Mouse (Mus musculus): ENCODE data around the gene Aup1. TPM values are rescaled to one million over a fixed set of nuclear protein-coding genes. Genes with fewer than 3 reads are reported as not detected.

Aup1 gene
- polyA plus RNA-seq, 1 experiment, result 276 TPM

DNA sequence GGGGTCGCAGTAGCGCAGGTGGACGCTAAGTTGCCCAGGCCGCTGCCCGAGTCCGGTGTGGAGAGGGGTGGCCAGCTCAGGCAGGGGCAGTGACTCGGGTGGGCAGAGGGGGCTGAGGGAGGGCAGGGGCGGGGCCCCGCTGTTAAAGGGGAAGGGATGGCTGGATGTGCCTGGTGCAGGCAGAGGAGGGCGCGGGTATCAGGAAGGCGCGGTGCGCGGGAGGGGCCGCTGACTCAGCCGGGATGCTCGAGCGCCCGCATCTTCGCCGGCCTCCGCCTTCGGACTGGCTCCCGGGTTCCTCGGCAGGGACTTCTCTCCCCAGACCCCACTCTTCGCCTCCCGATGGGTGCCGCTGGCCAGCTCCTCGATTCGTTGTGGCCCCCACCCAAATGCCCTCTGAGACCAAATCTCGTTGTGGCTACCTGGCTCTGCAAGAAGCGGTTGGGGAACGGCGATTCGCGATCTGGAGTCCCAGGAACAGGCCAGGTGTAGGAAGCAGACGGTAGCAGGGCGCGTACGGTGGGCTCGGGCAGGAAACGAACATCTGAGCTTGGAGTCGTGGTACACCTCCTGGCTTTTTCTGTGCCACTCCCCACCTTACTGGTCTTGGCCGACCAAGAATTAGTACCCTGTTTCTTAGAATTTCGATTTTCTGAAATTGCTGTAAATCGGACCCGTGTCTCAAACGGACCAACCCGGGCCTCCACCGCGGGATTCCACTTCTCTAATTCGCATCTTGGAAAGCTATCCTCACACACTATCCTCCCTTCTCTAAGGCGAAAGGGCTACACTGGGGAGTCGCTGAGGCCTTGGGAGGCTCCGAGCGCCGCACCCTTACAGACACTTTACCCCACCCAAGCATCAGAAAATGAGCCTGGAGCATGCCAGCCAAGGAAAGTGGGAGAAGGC, 16.2 kb downstream of the Aup1 start:
- H3K4me1 ChIP-seq (ENCODE audit: control insufficient read depth, insufficient read depth, low read length), result no peaks in the 10 kb centered on the region
- TF ChIP-seq POLR2A (IDR thresholded peaks at IDR 0.05; ENCODE audit: borderline replicate concordance, insufficient read depth, low read length) (no peak), CTCF (IDR thresholded peaks at IDR 0.05; ENCODE audit: borderline replicate concordance, insufficient read depth, low read depth, low read length) (no peak)
- H3K4me3 ChIP-seq (replicated peaks; ENCODE audit: insufficient read depth, low read depth, low read length), result no peak overlapping the region
- peaks cover 13% of the 10 kb centered on the region; the same call in 1 of the 2 replicates for H3K27me3 ChIP-seq (ENCODE audit: control insufficient read depth, insufficient read depth, low read length)
- 2% methylated on average over 53 of the region's 58 CpGs for WGBS
- H3K27ac ChIP-seq (ENCODE audit: insufficient read depth, low read length), result no peak overlapping the region
- peak; percentile 37 to 74 for DNase-seq

DNA sequence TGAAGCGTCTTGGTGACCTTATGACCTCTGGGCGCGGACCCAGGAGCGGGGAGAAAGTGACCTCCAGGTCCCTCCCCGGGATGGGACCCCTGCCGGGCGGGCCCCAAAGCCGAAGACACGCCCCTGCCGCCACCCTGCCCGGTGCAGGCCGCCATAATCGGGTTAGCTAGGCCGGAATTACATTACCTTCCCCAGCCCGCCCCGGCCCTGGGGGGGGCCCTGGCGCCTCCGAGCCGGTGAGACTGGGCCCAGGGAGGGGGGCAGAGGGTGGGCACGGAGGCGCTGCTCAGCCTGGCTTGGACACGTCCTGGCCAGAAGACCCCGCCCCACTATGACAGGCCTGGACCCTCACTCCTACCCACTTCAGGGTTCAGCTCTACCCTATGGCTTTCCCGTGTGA, 16.9 kb downstream of the Aup1 start:
- WGBS, result 1% methylated on average over 24 of the region's 24 CpGs
- DNase-seq, result no peak
- TF ChIP-seq POLR2A (IDR thresholded peaks at IDR 0.05; ENCODE audit: borderline replicate concordance, insufficient read depth, low read length) (no peak), CTCF (IDR thresholded peaks at IDR 0.05; ENCODE audit: borderline replicate concordance, insufficient read depth, low read depth, low read length) (no peak)
- Histone ChIP-seq H3K4me3 (replicated peaks; ENCODE audit: insufficient read depth, low read depth, low read length) (no peak overlapping the region), H3K27ac (ENCODE audit: insufficient read depth, low read length) (no peak overlapping the region), H3K27me3 (ENCODE audit: control insufficient read depth, insufficient read depth, low read length) (peaks cover 13% of the 10 kb centered on the region; the same call in 1 of the 2 replicates), H3K4me1 (ENCODE audit: control insufficient read depth, insufficient read depth, low read length) (no peaks in the 10 kb centered on the region)

DNA sequence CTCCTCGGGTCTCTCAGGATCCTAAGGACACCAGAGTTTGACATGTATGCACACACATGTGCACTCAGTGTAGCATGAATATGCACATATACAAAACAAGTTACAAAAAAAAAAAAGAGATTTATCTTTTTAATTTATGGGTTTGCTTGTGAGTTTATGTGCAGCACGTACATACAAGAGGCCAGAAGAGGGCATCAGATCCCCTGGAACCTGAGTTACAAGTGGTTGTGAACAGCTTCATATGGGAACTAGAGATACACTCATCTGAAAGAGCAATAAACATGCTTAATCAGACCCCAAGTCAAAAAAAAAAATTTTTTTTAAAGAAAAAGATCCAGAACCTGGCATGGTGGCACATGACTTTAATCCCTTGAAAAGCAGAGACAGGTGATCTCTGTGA, 20.7 kb downstream of the Aup1 start:
- peaks cover 7% of the 10 kb centered on the region; the same call in 1 of the 2 replicates for H3K27me3 ChIP-seq (ENCODE audit: control insufficient read depth, insufficient read depth, low read length)
- 19% methylated on average over 2 of the region's 2 CpGs for WGBS
- peaks cover 2% of the 10 kb centered on the region; the same call in 1 of the 2 replicates for H3K4me1 ChIP-seq (ENCODE audit: control insufficient read depth, insufficient read depth, low read length)
- TF ChIP-seq POLR2A (IDR thresholded peaks at IDR 0.05; ENCODE audit: borderline replicate concordance, insufficient read depth, low read length) (no peak), CTCF (IDR thresholded peaks at IDR 0.05; ENCODE audit: borderline replicate concordance, insufficient read depth, low read depth, low read length) (no peak)
- H3K4me3 ChIP-seq (replicated peaks; ENCODE audit: insufficient read depth, low read depth, low read length), result no peak overlapping the region
- DNase-seq, result no peak
- no peak overlapping the region for H3K27ac ChIP-seq (ENCODE audit: insufficient read depth, low read length)

DNA sequence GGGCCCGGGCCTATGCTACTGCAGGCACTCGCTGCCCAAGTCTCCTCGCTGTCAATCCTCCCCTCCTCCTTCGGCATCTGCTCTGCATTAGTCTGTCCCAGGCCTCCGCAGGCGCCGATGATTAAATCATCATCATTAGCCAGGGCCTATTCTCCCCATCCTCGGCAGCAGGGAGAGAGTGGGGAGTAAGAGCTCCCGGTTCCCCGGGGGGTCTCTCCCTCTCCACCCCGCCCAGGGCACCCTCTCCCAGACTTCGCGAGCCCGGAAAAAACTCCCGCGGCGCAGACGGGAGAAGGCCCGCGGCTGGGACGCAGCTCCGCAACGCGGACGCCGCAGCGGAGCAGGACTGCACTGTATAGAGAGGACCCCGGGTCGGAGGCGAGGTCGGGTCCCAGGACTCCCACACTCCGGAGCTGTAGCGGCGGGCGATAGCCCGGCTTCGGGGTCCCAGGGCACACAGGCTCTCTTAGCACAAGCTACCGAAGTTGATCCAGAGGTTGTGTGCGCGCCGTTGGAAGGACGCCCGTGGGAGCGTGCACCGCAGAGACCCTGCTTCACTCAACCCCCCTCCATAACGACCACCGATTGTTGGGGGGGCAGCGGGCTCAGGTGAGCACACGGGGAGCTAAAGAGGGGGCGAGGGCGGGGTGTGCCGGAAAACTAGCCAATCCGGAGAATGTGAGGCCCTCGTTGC, 23.5 kb downstream of the Aup1 start, which contains the start of gene Pcgf1:
TSS of gene Pcgf1 (plus strand) at position 240 of the 694 bp plus-strand sequence.
- WGBS, result under 1% methylated on average over 54 of the region's 54 CpGs
- DNase-seq, result peak in 1 of 2 experiments; percentile 67
- Histone ChIP-seq H3K27ac (ENCODE audit: insufficient read depth, low read length) (peak within 1 kb of the TSS; percentile 83), H3K27me3 (ENCODE audit: control insufficient read depth, insufficient read depth, low read length) (no peaks in the 10 kb centered on the region; the same call in 1 of the 2 replicates), H3K4me1 (ENCODE audit: control insufficient read depth, insufficient read depth, low read length) (peaks cover 7% of the 10 kb centered on the region; the same call in 1 of the 2 replicates), H3K4me3 (replicated peaks; ENCODE audit: insufficient read depth, low read depth, low read length) (peak within 1 kb of the TSS; percentile 85)
- TF ChIP-seq CTCF (IDR thresholded peaks at IDR 0.05; ENCODE audit: borderline replicate concordance, insufficient read depth, low read depth, low read length) (no peak), POLR2A (IDR thresholded peaks at IDR 0.05; ENCODE audit: borderline replicate concordance, insufficient read depth, low read length) (no peak)

DNA sequence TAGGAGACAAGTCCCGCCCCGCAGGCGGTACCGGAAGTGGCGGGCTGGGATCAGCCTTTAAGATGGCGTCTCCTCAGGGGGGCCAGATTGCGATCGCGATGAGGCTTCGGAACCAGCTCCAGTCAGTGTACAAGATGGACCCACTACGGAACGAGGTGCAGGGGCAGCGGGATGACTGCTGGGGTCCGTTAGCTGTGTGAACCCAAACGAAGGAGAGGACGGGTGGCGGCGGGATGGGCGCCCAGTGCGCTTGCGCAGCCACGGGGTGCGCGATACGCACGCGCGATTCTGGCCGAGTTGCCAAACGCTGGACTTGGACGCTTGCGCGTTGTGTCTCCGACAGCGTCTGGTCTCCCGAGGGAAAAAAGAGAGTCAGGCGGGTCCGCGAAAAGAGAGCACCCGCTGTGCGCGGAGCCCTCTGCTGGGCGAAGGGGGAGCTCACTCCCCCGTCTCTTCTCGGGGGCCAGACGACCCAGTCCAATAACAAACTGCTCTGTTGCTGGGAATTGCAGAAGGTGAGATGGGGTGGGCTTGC, 24.1 kb downstream of the Aup1 start:
- no peaks in the 10 kb centered on the region; the same call in 1 of the 2 replicates for H3K27me3 ChIP-seq (ENCODE audit: control insufficient read depth, insufficient read depth, low read length)
- peak overlapping the region; percentile 83 for H3K27ac ChIP-seq (ENCODE audit: insufficient read depth, low read length)
- WGBS, result under 1% methylated on average over 46 of the region's 46 CpGs
- H3K4me3 ChIP-seq (replicated peaks; ENCODE audit: insufficient read depth, low read depth, low read length), result peak overlapping the region; percentile 85
- TF ChIP-seq CTCF (IDR thresholded peaks at IDR 0.05; ENCODE audit: borderline replicate concordance, insufficient read depth, low read depth, low read length) (no peak), POLR2A (IDR thresholded peaks at IDR 0.05; ENCODE audit: borderline replicate concordance, insufficient read depth, low read length) (peak; percentile 64; the same call in 1 of the 2 replicates)
- H3K4me1 ChIP-seq (ENCODE audit: control insufficient read depth, insufficient read depth, low read length), result peaks cover 7% of the 10 kb centered on the region; the same call in 1 of the 2 replicates
- DNase-seq, result peak; percentile 98 to 100

DNA sequence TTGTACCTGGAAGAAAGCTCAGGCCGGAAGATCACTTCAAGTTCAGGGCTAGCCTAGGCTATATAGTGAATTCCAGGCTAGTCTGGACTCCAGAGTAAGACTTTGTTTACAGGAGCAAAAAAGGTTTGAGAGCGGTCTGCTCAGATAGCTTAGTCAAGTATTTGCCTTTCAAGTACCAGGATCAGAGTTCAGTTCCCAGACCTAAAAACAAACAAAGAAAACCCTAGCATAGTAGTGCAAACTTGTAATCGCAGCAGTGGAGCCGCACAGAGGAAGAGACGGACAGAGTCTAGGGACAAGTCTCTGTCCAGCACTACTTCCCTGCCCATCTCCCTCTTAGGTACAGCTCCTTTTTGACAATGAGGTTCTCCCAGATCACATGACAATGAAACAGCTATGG, 25.9 kb downstream of the Aup1 start:
- Histone ChIP-seq H3K4me3 (replicated peaks; ENCODE audit: insufficient read depth, low read depth, low read length) (no peak overlapping the region), H3K27ac (ENCODE audit: insufficient read depth, low read length) (no peak overlapping the region), H3K4me1 (ENCODE audit: control insufficient read depth, insufficient read depth, low read length) (peaks cover 7% of the 10 kb centered on the region; the same call in 1 of the 2 replicates), H3K27me3 (ENCODE audit: control insufficient read depth, insufficient read depth, low read length) (no peaks in the 10 kb centered on the region; the same call in 1 of the 2 replicates)
- TF ChIP-seq CTCF (IDR thresholded peaks at IDR 0.05; ENCODE audit: borderline replicate concordance, insufficient read depth, low read depth, low read length), result no peak
- no peak for TF ChIP-seq POLR2A (IDR thresholded peaks at IDR 0.05; ENCODE audit: borderline replicate concordance, insufficient read depth, low read length)
- DNase-seq, result no peak
- 92% methylated on average over 5 of the region's 5 CpGs for WGBS

DNA sequence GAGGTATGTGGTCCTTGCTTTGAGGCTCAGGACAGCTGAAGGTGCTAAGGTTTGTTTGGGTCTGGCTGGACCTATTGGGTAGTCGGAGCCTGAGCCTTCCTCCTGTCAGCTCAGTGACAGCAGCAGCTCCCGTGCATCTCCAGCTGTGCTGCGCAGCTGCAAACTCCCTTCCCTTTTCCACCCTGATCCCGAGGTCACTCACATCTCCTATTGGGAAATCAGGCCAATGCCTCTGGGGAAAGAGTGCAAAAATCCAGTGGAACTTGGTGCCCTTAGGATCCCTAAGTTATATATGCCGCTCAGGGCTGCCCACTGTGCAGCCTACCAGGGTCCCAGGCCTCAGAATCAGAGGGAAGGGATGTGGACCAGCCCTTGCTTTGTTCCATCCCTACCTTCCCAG, 29.2 kb downstream of the Aup1 start:
- 11% methylated on average over 5 of the region's 5 CpGs for WGBS
- no peak for TF ChIP-seq POLR2A (IDR thresholded peaks at IDR 0.05; ENCODE audit: borderline replicate concordance, insufficient read depth, low read length)
- TF ChIP-seq CTCF (IDR thresholded peaks at IDR 0.05; ENCODE audit: borderline replicate concordance, insufficient read depth, low read depth, low read length), result no peak
- Histone ChIP-seq H3K4me1 (ENCODE audit: control insufficient read depth, insufficient read depth, low read length) (peaks cover 7% of the 10 kb centered on the region; the same call in 1 of the 2 replicates), H3K27ac (ENCODE audit: insufficient read depth, low read length) (no peak overlapping the region), H3K27me3 (ENCODE audit: control insufficient read depth, insufficient read depth, low read length) (no peaks in the 10 kb centered on the region; the same call in 1 of the 2 replicates), H3K4me3 (replicated peaks; ENCODE audit: insufficient read depth, low read depth, low read length) (no peak overlapping the region)
- DNase-seq, result no peak
